8 mouse cellular contexts compared by ENCODE assay signal in the genomic region with DNA sequence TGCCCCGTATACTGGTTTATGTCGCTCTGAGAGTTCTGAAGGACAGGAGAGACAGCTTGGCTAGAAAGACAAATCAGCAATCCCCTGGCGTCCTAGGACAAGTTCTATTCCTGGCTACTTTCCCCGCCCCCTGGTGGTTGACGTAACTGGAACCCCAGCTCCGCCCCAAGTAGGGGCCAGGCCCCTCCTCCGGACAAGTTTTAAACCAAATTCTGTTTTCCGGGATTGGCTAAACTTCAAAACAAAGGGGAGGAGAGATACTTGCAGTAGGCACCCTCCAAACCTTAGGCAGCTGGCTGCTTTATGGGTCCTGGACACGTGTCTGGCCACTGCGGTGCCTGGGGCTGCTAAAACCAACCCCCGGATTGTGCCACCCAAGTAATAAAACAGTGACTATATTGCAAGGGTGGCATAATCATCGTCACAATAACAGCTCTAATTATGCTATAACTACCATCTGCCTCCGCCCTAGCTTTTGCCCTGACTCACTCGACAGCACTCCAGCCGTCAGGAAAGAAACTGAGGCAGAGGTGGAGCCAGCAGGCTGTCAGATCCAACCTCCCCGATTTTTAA. TPM values are rescaled to one million over a fixed set of nuclear protein-coding genes. Genes with fewer than 3 reads are reported as not detected.
DNase-seq lines count a peak whose midpoint lies in the region; ATAC-seq and TF ChIP-seq lines count a peak whose summit lies in the region.

No protein-coding gene starts in this region.

- WGBS in cerebellum, adult 2 months = under 1% methylated on average over 16 of the region's 16 CpGs
- 1% methylated on average over 16 of the region's 16 CpGs for WGBS in forebrain, postnatal 0 days
- WGBS in lung, embryonic 15.5 days = under 1% methylated on average over 16 of the region's 16 CpGs

- no peaks in the 10 kb centered on the region for H3K9me3 ChIP-seq in G1E (replicated peaks)
- no peaks in the 10 kb centered on the region for H3K9me3 ChIP-seq in forebrain, postnatal 0 days (ENCODE audit: low read length)
- H3K9me3 ChIP-seq in lung, embryonic 15.5 days = no peaks in the 10 kb centered on the region

- peak overlapping the region; percentile 62 for H3K27ac ChIP-seq in cerebellum, adult 2 months (ENCODE audit: insufficient read depth, low read length)
- H3K27ac ChIP-seq in forebrain, postnatal 0 days (ENCODE audit: low read depth, low read length) = peak overlapping the region; percentile 57
- peak overlapping the region; percentile 92 for H3K27ac ChIP-seq in lung, embryonic 15.5 days

- peak overlapping the region; percentile 74 for H3K4me3 ChIP-seq in G1E (ENCODE audit: low read depth, low read length)
- H3K4me3 ChIP-seq in cerebellum, adult 2 months (replicated peaks; ENCODE audit: insufficient read depth, low read depth, low read length) = peak overlapping the region; percentile 73
- peak overlapping the region; percentile 54 for H3K4me3 ChIP-seq in forebrain, postnatal 0 days (ENCODE audit: low read depth, low read length)
- H3K4me3 ChIP-seq in lung, embryonic 15.5 days = peak overlapping the region; percentile 68

- H3K4me1 ChIP-seq in G1E (ENCODE audit: insufficient read depth, low read depth, low read length) = peaks cover 64% of the 10 kb centered on the region
- H3K4me1 ChIP-seq in cerebellum, adult 2 months (ENCODE audit: control insufficient read depth, insufficient read depth, low read length) = peaks cover 10% of the 10 kb centered on the region
- H3K4me1 ChIP-seq in forebrain, postnatal 0 days (ENCODE audit: insufficient read depth) = peaks cover 15% of the 10 kb centered on the region
- peaks cover 28% of the 10 kb centered on the region for H3K4me1 ChIP-seq in lung, embryonic 15.5 days

- no peaks in the 10 kb centered on the region for H3K27me3 ChIP-seq in G1E (ENCODE audit: insufficient read depth, low read length)
- no peaks in the 10 kb centered on the region for H3K27me3 ChIP-seq in cerebellum, adult 2 months (ENCODE audit: control insufficient read depth, insufficient read depth, low read length)
- H3K27me3 ChIP-seq in forebrain, postnatal 0 days (ENCODE audit: insufficient read depth, low read length) = no peaks in the 10 kb centered on the region
- no peaks in the 10 kb centered on the region for H3K27me3 ChIP-seq in lung, embryonic 15.5 days

- ATAC-seq in G1E (ENCODE audit: extremely low read depth, insufficient number of reproducible peaks, low FRiP score, poor library complexity, severe bottlenecking) = peak; percentile 64
- peak; percentile 19 for ATAC-seq in forebrain, postnatal 0 days
- ATAC-seq in lung, embryonic 15.5 days (ENCODE audit: borderline replicate concordance, extremely low read depth, low FRiP score, low TSS enrichment) = peak; percentile 80

- no peak for TF ChIP-seq CTCF in G1E (IDR thresholded peaks at IDR 0.05; ENCODE audit: low read depth, low read length)
- no peak for TF ChIP-seq CTCF in cerebellum, adult 2 months (IDR thresholded peaks at IDR 0.05; ENCODE audit: borderline replicate concordance, insufficient read depth, low read depth, low read length)
- peak; percentile 50 for TF ChIP-seq CTCF in forebrain, postnatal 0 days (IDR thresholded peaks at IDR 0.05; ENCODE audit: low read depth)

- peak; percentile 78 for DNase-seq in G1E (ENCODE audit: low spot score)
- DNase-seq in cerebellum, adult 2 months = peak; percentile 84 to 85
- peak; percentile 83 for DNase-seq in forebrain, postnatal 0 days
- peak; percentile 96 for DNase-seq in heart, postnatal 4 days
- DNase-seq in layer of hippocampus, adult 8-10 months (ENCODE audit: low spot score in 2 of 2) = peak; percentile 84 to 87
- DNase-seq in ovary, adult 18-20 months (ENCODE audit: low spot score) = peak; percentile 89
- DNase-seq in thymus, postnatal 10 days (ENCODE audit: low spot score in 2 of 2) = peak; percentile 88 to 93

- peak overlapping the region; percentile 82 for H3K4me2 ChIP-seq in forebrain, postnatal 0 days (ENCODE audit: low read depth)
- H3K4me2 ChIP-seq in lung, embryonic 15.5 days = peak overlapping the region; percentile 83

- peak overlapping the region; percentile 52 for H3K9ac ChIP-seq in forebrain, postnatal 0 days
- peak overlapping the region; percentile 48 for H3K9ac ChIP-seq in lung, embryonic 15.5 days

- H3K36me3 ChIP-seq in G1E (replicated peaks) = peaks cover 21% of the 10 kb centered on the region
- H3K36me3 ChIP-seq in forebrain, postnatal 0 days (ENCODE audit: insufficient read depth) = peaks cover 10% of the 10 kb centered on the region
- H3K36me3 ChIP-seq in lung, embryonic 15.5 days = peaks cover 13% of the 10 kb centered on the region

- peak; percentile 29; the same call in 1 of the 2 replicates for TF ChIP-seq POLR2A in cerebellum, adult 2 months (IDR thresholded peaks at IDR 0.05; ENCODE audit: borderline replicate concordance, insufficient read depth, low read length)

RNA-seq across cellular contexts. Expression of a gene that starts 0.7 kb away (rescaled TPM):
- total RNA-seq in G1E (2014; fragmentation: Nextera tagmentation) = 41.7 and 182 TPM in 2 replicates
- total RNA-seq in G1E (2017) = 30.3 and 31.8 TPM in 2 replicates
- polyA plus RNA-seq in G1E (2012) = 55.0 and 61.1 TPM in 2 replicates
- polyA plus RNA-seq in cerebellum, adult 2 months (2012; rRNA removed) = 194 and 205 TPM in 2 replicates
- total RNA-seq in forebrain, postnatal 0 days (2014; rRNA removed) = 79.0 and 91.8 TPM in 2 replicates
- polyA plus RNA-seq in forebrain, postnatal 0 days (2015; fragmentation: Nextera tagmentation; extraction: Ambion mirVana) = 14.8 and 19.8 TPM in 2 replicates
- 10 to 100 TPM; 78.1 to 84.9 TPM for total RNA-seq in heart, postnatal 4 days (2021)
- total RNA-seq in layer of hippocampus, adult 8-10 months (2022) = 100 to 1,000 TPM; 114 to 165 (median 136) TPM
- polyA plus RNA-seq in lung, embryonic 15.5 days (2015; fragmentation: Nextera tagmentation; extraction: Ambion mirVana) = 40.5 and 50.9 TPM in 2 replicates

RNA-seq across cellular contexts. Expression of a gene that starts 6.8 kb away (rescaled TPM):
- total RNA-seq in G1E (2014; fragmentation: Nextera tagmentation) = 21.7 and 27.4 TPM in 2 replicates
- 12.7 and 14.0 TPM in 2 replicates for total RNA-seq in G1E (2017)
- polyA plus RNA-seq in G1E (2012) = 7.8 and 12.8 TPM in 2 replicates
- polyA plus RNA-seq in cerebellum, adult 2 months (2012; rRNA removed) = 17.4 TPM in 2 replicates
- total RNA-seq in forebrain, postnatal 0 days (2014; rRNA removed) = 11.6 and 14.1 TPM in 2 replicates
- 21.7 and 24.6 TPM in 2 replicates for polyA plus RNA-seq in forebrain, postnatal 0 days (2015; fragmentation: Nextera tagmentation; extraction: Ambion mirVana)
- total RNA-seq in heart, postnatal 4 days (2021) = 10 to 100 TPM; 16.2 to 17.5 TPM
- total RNA-seq in layer of hippocampus, adult 8-10 months (2022) = 10 to 100 TPM in 3 of 4 experiments, 1 to 10 TPM in 1; 10.0 to 12.4 (median 10.3) TPM
- polyA plus RNA-seq in lung, embryonic 15.5 days (2015; fragmentation: Nextera tagmentation; extraction: Ambion mirVana) = 50.3 and 51.8 TPM in 2 replicates

RNA-seq across cellular contexts. Expression of a gene that starts 16.2 kb away (rescaled TPM):
- not detected in 2 replicates for total RNA-seq in G1E (2014; fragmentation: Nextera tagmentation)
- total RNA-seq in G1E (2017) = 0.12 TPM in 1 of 2 replicates, not detected in the other
- polyA plus RNA-seq in G1E (2012) = not detected in 2 replicates
- 10.5 and 11.9 TPM in 2 replicates for polyA plus RNA-seq in cerebellum, adult 2 months (2012; rRNA removed)
- total RNA-seq in forebrain, postnatal 0 days (2014; rRNA removed) = 63.7 and 94.6 TPM in 2 replicates
- 87.0 and 101 TPM in 2 replicates for polyA plus RNA-seq in forebrain, postnatal 0 days (2015; fragmentation: Nextera tagmentation; extraction: Ambion mirVana)
- total RNA-seq in heart, postnatal 4 days (2021) = 1 to 10 TPM; 1.5 to 2.8 TPM
- 10 to 100 TPM; 24.8 to 32.8 (median 28.2) TPM for total RNA-seq in layer of hippocampus, adult 8-10 months (2022)
- 17.0 and 19.4 TPM in 2 replicates for polyA plus RNA-seq in lung, embryonic 15.5 days (2015; fragmentation: Nextera tagmentation; extraction: Ambion mirVana)

RNA-seq across cellular contexts. Expression of a gene that starts 42.3 kb away (rescaled TPM):
- total RNA-seq in G1E (2014; fragmentation: Nextera tagmentation) (24.8 and 25.7 TPM in 2 replicates), G1E (2017) (33.3 and 34.6 TPM in 2 replicates)
- 2.2 and 2.8 TPM in 2 replicates for polyA plus RNA-seq in G1E (2012)
- 5.8 and 6.7 TPM in 2 replicates for polyA plus RNA-seq in cerebellum, adult 2 months (2012; rRNA removed)
- total RNA-seq in forebrain, postnatal 0 days (2014; rRNA removed) = 9.6 and 11.7 TPM in 2 replicates
- polyA plus RNA-seq in forebrain, postnatal 0 days (2015; fragmentation: Nextera tagmentation; extraction: Ambion mirVana) = 3.1 and 4.7 TPM in 2 replicates
- 10 to 100 TPM; 20.3 to 21.7 TPM for total RNA-seq in heart, postnatal 4 days (2021)
- 1 to 10 TPM; 6.6 to 7.7 (median 6.9) TPM for total RNA-seq in layer of hippocampus, adult 8-10 months (2022)
- polyA plus RNA-seq in lung, embryonic 15.5 days (2015; fragmentation: Nextera tagmentation; extraction: Ambion mirVana) = 21.4 and 21.9 TPM in 2 replicates

RNA-seq across cellular contexts. Expression of a gene that starts 42.4 kb away (rescaled TPM):
- total RNA-seq in G1E (2014; fragmentation: Nextera tagmentation) (65.6 and 77.6 TPM in 2 replicates), G1E (2017) (50.9 and 55.3 TPM in 2 replicates)
- 14.1 and 24.8 TPM in 2 replicates for polyA plus RNA-seq in G1E (2012)
- polyA plus RNA-seq in cerebellum, adult 2 months (2012; rRNA removed) = 39.1 and 40.7 TPM in 2 replicates
- 52.6 and 61.5 TPM in 2 replicates for total RNA-seq in forebrain, postnatal 0 days (2014; rRNA removed)
- polyA plus RNA-seq in forebrain, postnatal 0 days (2015; fragmentation: Nextera tagmentation; extraction: Ambion mirVana) = 18.1 and 23.2 TPM in 2 replicates
- 10 to 100 TPM; 26.9 to 28.7 TPM for total RNA-seq in heart, postnatal 4 days (2021)
- total RNA-seq in layer of hippocampus, adult 8-10 months (2022) = 10 to 100 TPM; 39.5 to 54.2 (median 46.8) TPM
- 34.6 and 35.5 TPM in 2 replicates for polyA plus RNA-seq in lung, embryonic 15.5 days (2015; fragmentation: Nextera tagmentation; extraction: Ambion mirVana)

Comparison
In these comparisons a context has a peak if more than half of its experiments do, and no peak if none do; other contexts are left out.
1. Peak in every context shown above with its lines: DNase-seq, ATAC-seq, H3K4me3 ChIP-seq and H3K27ac ChIP-seq.
2. ATAC-seq: peak in every context shown above with its lines; median percentile 80 in lung, embryonic 15.5 days; 64 in G1E; 19 in forebrain, postnatal 0 days.
3. RNA of a gene that starts 16.2 kb away (total RNA-seq): 63.7 to 94.6 TPM in forebrain, postnatal 0 days and 24.8 to 32.8 TPM in layer of hippocampus, adult 8-10 months; 1.5 to 2.8 TPM in heart, postnatal 4 days and 0.12 TPM in G1E; every median in the first group is over 4 times any median in the second.